Mouse (Mus musculus) E14TG2a.4 (cell line): ENCODE measurements around the gene AC134908.4.

Experiments
- CTCF ChIP-seq: conservative IDR thresholded peaks from 2 replicates; pipeline ENCODE4 v1.5.1; 2014; ENCODE audit warnings: low read length
- NANOG ChIP-seq: IDR thresholded peaks from 2 replicates; pipeline ENCODE4 v1.6.1; 2014; ENCODE audit warnings: borderline replicate concordance, low read length, mixed read lengths
- POU5F1 ChIP-seq: IDR thresholded peaks from 2 replicates; pipeline ENCODE4 v1.6.1; 2014; ENCODE audit warnings: low read length, borderline replicate concordance

GRCm38 (mm10) chr17:25794998-25795397 lies 461 bp downstream of the AC134908.4 start:
- TF ChIP-seq CTCF (no peak), POU5F1 (no peak), NANOG (no peak)
